Mouse (Mus musculus) MEL (cell line): ENCODE measurements around the gene Fxyd5.

ENCODE experiments used
- BHLHE40 ChIP-seq: IDR thresholded peaks from 2 replicates; pipeline ENCODE4 v1.6.1; 2012; ENCODE audit warnings: low read depth, mild to moderate bottlenecking, inconsistent platforms, low read length, improper control_type of control experiment, borderline replicate concordance
- CTCF ChIP-seq, 3 experiments: IDR thresholded peaks in 2 of 3; conservative IDR thresholded peaks in 1 of 3; 2 replicates each; pipeline ENCODE4 v1.5.1; 2011 to 2012; ENCODE audit warnings: low read length in 3 of 3, low read depth in 2 of 3, mild to moderate bottlenecking in 2 of 3, improper control_type of control experiment in 1 of 3, inconsistent platforms in 1 of 3, mixed read lengths in 1 of 3, moderate library complexity in 1 of 3; ENCODE audit not compliant: control insufficient read depth in 1 of 3, insufficient read depth in 1 of 3, poor library complexity in 1 of 3, severe bottlenecking in 1 of 3
- ELF1 ChIP-seq: IDR thresholded peaks from 2 replicates; pipeline ENCODE4 v1.6.1; 2014; ENCODE audit warnings: low read depth, mild to moderate bottlenecking, inconsistent platforms, low read length, improper control_type of control experiment, moderate library complexity
- EP300 ChIP-seq, 2 experiments: IDR thresholded peaks; 2 replicates each; pipeline ENCODE4 v1.6.1; 2011; ENCODE audit warnings: improper control_type of control experiment in 2 of 2, low read length in 2 of 2, low read depth in 1 of 2, mild to moderate bottlenecking in 1 of 2
- HCFC1 ChIP-seq: IDR thresholded peaks from 2 replicates; pipeline ENCODE4 v1.6.1; 2012; ENCODE audit warnings: low read depth, mild to moderate bottlenecking, inconsistent platforms, low read length, improper control_type of control experiment, moderate library complexity
- MAFK ChIP-seq: IDR thresholded peaks from 2 replicates; pipeline ENCODE4 v1.6.1; 2011; ENCODE audit warnings: low read depth, mild to moderate bottlenecking, low read length, improper control_type of control experiment, borderline replicate concordance
- MAX ChIP-seq: IDR thresholded peaks from 2 replicates; pipeline ENCODE4 v1.6.1; 2011; ENCODE audit warnings: low read length, improper control_type of control experiment
- MEF2A ChIP-seq: IDR thresholded peaks from 2 replicates; pipeline ENCODE4 v1.6.1; 2014; ENCODE audit warnings: low read depth, mild to moderate bottlenecking, inconsistent platforms, low read length, improper control_type of control experiment; ENCODE audit not compliant: poor library complexity, insufficient replicate concordance, severe bottlenecking; ENCODE audit errors: extremely low read depth
- POLR2A ChIP-seq, 2 experiments: IDR thresholded peaks; 2 replicates each; pipeline ENCODE4 v1.6.1; 2011 to 2012; ENCODE audit warnings: low read length in 2 of 2, mild to moderate bottlenecking in 2 of 2, control low read depth in 1 of 2, improper control_type of control experiment in 1 of 2, low read depth in 1 of 2, moderate library complexity in 1 of 2; ENCODE audit not compliant: control insufficient read depth in 1 of 2, insufficient read depth in 1 of 2, poor library complexity in 1 of 2
- RCOR1 ChIP-seq: IDR thresholded peaks from 2 replicates; pipeline ENCODE4 v1.6.1; 2012; ENCODE audit warnings: low read depth, mild to moderate bottlenecking, inconsistent platforms, low read length, improper control_type of control experiment
- SMC3 ChIP-seq: IDR thresholded peaks from 2 replicates; pipeline ENCODE4 v1.6.1; 2011; ENCODE audit warnings: low read depth, low read length, improper control_type of control experiment
- TAL1 ChIP-seq: IDR thresholded peaks from 2 replicates; pipeline ENCODE4 v1.6.1; 2012; ENCODE audit warnings: mild to moderate bottlenecking, inconsistent platforms, low read length, moderate library complexity, mixed read lengths
- USF1 ChIP-seq: IDR thresholded peaks from 2 replicates; pipeline ENCODE4 v1.6.1; 2014; ENCODE audit warnings: low read depth, mild to moderate bottlenecking, inconsistent platforms, low read length, improper control_type of control experiment, moderate library complexity
- ZMIZ1 ChIP-seq: IDR thresholded peaks from 2 replicates; pipeline ENCODE4 v1.6.1; 2012; ENCODE audit warnings: low read depth, mild to moderate bottlenecking, inconsistent platforms, low read length, improper control_type of control experiment, moderate library complexity

DNA sequence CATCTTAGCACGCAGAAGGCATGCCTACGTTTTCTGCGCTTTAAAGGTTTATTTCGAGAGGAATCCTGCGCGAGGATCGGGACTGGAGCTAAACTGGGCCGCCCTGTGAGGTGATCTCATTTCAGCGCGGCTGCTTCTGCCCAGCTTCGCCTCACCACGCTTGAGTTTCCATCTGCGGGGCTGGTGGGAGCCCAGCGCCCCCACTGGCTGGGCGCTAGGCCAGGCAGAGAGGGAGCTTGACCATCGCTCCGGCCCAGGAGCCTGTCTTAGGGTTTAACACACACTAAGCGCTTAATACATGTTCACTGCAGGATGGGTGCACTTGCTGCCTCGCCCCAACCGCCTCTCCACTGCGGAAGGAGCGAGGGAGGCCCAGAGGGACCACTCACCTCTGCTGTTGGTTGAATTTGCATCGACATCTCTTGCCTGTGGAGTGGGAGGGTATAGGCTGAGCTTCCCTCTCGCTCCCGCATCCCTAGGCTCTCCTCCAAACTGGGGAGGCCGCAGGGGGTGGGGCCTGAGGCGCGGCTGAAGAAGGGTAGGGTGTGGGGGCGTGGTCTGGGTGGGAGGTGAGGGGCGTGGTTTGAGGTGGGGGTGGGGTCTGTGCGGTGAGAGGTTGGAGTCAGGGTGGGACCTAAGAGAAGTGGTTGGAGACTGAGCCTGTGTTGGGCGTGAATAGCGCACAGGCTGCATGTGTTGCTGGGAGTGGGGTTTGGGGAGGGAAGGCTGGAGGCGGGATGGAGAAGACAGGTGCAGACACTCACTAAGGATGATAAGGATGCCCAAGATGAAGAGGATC lies 10.6 kb upstream of the Fxyd5 start:
- TF ChIP-seq MAX, result no peak
- no peak for TF ChIP-seq POLR2A (IDR thresholded peaks at IDR 0.05; ENCODE audit: control insufficient read depth in 1 of 2, insufficient read depth in 1 of 2, low read depth in 1 of 2, low read length in 2 of 2, poor library complexity in 1 of 2)
- no peak for TF ChIP-seq HCFC1
- no peak for TF ChIP-seq ELF1
- TF ChIP-seq SMC3, result no peak
- TF ChIP-seq USF1, result no peak
- no peak for TF ChIP-seq CTCF (IDR thresholded peaks at IDR 0.05 in 2 of 3, conservative IDR thresholded peaks at IDR 0.05 in 1 of 3; ENCODE audit: control insufficient read depth in 1 of 3, insufficient read depth in 1 of 3, low read depth in 2 of 3, low read length in 3 of 3, poor library complexity in 1 of 3, severe bottlenecking in 1 of 3)
- TF ChIP-seq RCOR1, result no peak
- TF ChIP-seq BHLHE40, result no peak
- TF ChIP-seq EP300 (IDR thresholded peaks at IDR 0.05; ENCODE audit: low read depth in 1 of 2, low read length in 2 of 2), result no peak
- no peak for TF ChIP-seq TAL1
- no peak for TF ChIP-seq MAFK
- no peak for TF ChIP-seq MEF2A
- TF ChIP-seq ZMIZ1, result no peak
